Mouse (Mus musculus): ENCODE results near the gene Frzb.
"Not testable (repeated sequence)": the region's sequence is repeated elsewhere in the genome, so short reads cannot be mapped to it uniquely, and the experiment has no call there.

The Frzb gene

GRCm38 (mm10) chr2:80447291-80447791 lies at the start of gene Frzb:
Frzb (minus strand) TSS chr2:80447625.
- peak in 1 of 2 experiments; percentile 17 for DNase-seq (ENCODE audit: low spot score in 2 of 2)

GRCm38 (mm10) chr2:80495304-80495703 lies 47.9 kb upstream of the Frzb start:
- DNase-seq (ENCODE audit: low spot score in 2 of 2) = not testable (repeated sequence)

GRCm38 (mm10) chr2:80486851-80487250 lies 39.4 kb upstream of the Frzb start:
- no peak for DNase-seq (ENCODE audit: low spot score in 2 of 2)

- no peak for DNase-seq (ENCODE audit: low spot score in 2 of 2)
Observed at GRCm38 (mm10) chr2:80484951-80485350, 37.5 kb upstream of the Frzb start.

GRCm38 (mm10) chr2:80475831-80476230 lies 28.4 kb upstream of the Frzb start:
- no peak for DNase-seq (ENCODE audit: low spot score in 2 of 2)

- no peak for DNase-seq (ENCODE audit: low spot score in 2 of 2)
Observed at GRCm38 (mm10) chr2:80474247-80474796, 26.9 kb upstream of the Frzb start.

GRCm38 (mm10) chr2:80465991-80466821 lies 18.8 kb upstream of the Frzb start:
- DNase-seq (ENCODE audit: low spot score in 2 of 2) = no peak

GRCm38 (mm10) chr2:80461827-80462226 lies 14.4 kb upstream of the Frzb start:
- DNase-seq (ENCODE audit: low spot score in 2 of 2) = no peak

GRCm38 (mm10) chr2:80448231-80448630 lies 806 bp upstream of the Frzb start:
- DNase-seq (ENCODE audit: low spot score in 2 of 2) = peak in 1 of 2 experiments; percentile 7

- peak; percentile 15 for DNase-seq (ENCODE audit: low spot score in 2 of 2)
Observed at GRCm38 (mm10) chr2:80446308-80447151, 895 bp downstream of the Frzb start.

- no peak for DNase-seq (ENCODE audit: low spot score in 2 of 2)
Observed at GRCm38 (mm10) chr2:80445926-80446307, 1.5 kb downstream of the Frzb start.

GRCm38 (mm10) chr2:80445491-80445890 lies 1.9 kb downstream of the Frzb start:
- no peak for DNase-seq (ENCODE audit: low spot score in 2 of 2)

GRCm38 (mm10) chr2:80444418-80445365 lies 2.7 kb downstream of the Frzb start:
- no peak for DNase-seq (ENCODE audit: low spot score in 2 of 2)

GRCm38 (mm10) chr2:80443962-80444361 lies 3.5 kb downstream of the Frzb start:
- DNase-seq (ENCODE audit: low spot score in 2 of 2) = no peak

GRCm38 (mm10) chr2:80441386-80441785 lies 6.0 kb downstream of the Frzb start:
- DNase-seq (ENCODE audit: low spot score in 2 of 2) = no peak

- no peak for DNase-seq (ENCODE audit: low spot score in 2 of 2)
Observed at GRCm38 (mm10) chr2:80438854-80439253, 8.6 kb downstream of the Frzb start.

- DNase-seq (ENCODE audit: low spot score in 2 of 2) = no peak
Observed at GRCm38 (mm10) chr2:80437401-80437800, 10.0 kb downstream of the Frzb start.

- no peak for DNase-seq (ENCODE audit: low spot score in 2 of 2)
Observed at GRCm38 (mm10) chr2:80434783-80435572, 12.4 kb downstream of the Frzb start.

GRCm38 (mm10) chr2:80433254-80433876 lies 14.1 kb downstream of the Frzb start:
- no peak for DNase-seq (ENCODE audit: low spot score in 2 of 2)

Data from frontal cortex, postnatal 25 days (tissue).